Mouse (Mus musculus) midbrain, embryonic 15.5 days (tissue): Measurements from ENCODE around the gene Slc9b1. TPM values are rescaled to one million over a fixed set of nuclear protein-coding genes. Genes with fewer than 3 reads are reported as not detected.
A peak's percentile ranks its signal among the peaks of the same experiment; 100 is the strongest.

Source experiments
- ATAC-seq: fragments of 200-750 bp; cut with Nextera tagmentation; replicated peaks from 2 replicates; pipeline ENCODE4 v1.8.0; 2017; ENCODE audit warnings: moderate TSS enrichment
- H3K27ac ChIP-seq: fragments of 300-500 bp; sonication (generic); 2 replicates; pipeline ENCODE4 v1.5.1; 2015; ENCODE audit warnings: mild to moderate bottlenecking, inconsistent platforms
- H3K27me3 ChIP-seq: fragments of 300-500 bp; sonication (generic); replicated peaks from 2 replicates; pipeline ENCODE4 v1.6.1; 2015; ENCODE audit warnings: inconsistent platforms
- H3K36me3 ChIP-seq: fragments of 300-500 bp; sonication (generic); replicated peaks from 2 replicates; pipeline ENCODE4 v1.6.1; 2015; ENCODE audit warnings: inconsistent platforms
- H3K4me1 ChIP-seq: fragments of 300-500 bp; sonication (generic); 2 replicates; pipeline ENCODE4 v1.6.1; 2015; ENCODE audit warnings: inconsistent platforms
- H3K4me2 ChIP-seq: fragments of 300-500 bp; sonication (generic); 2 replicates; pipeline ENCODE4 v1.6.1; 2015; ENCODE audit warnings: inconsistent platforms, mild to moderate bottlenecking, moderate library complexity
- H3K4me3 ChIP-seq: fragments of 300-500 bp; sonication (generic); 2 replicates; pipeline ENCODE4 v1.5.1; 2015; ENCODE audit warnings: mild to moderate bottlenecking, inconsistent platforms
- H3K9ac ChIP-seq: fragments of 300-500 bp; sonication (generic); 2 replicates; pipeline ENCODE4 v1.6.1; 2015; ENCODE audit warnings: mild to moderate bottlenecking, inconsistent platforms
- H3K9me3 ChIP-seq: fragments of 300-500 bp; sonication (generic); 2 replicates; pipeline ENCODE4 v1.6.1; 2016; ENCODE audit warnings: inconsistent platforms
- WGBS: fragments of 180-500 bp; shearing (Covaris S2); methylation state at CpG from one replicate; pipeline ENCODE4 v1.1.7; 2015; ENCODE audit warnings: mixed read lengths; 5-methylcytosine and 5-hydroxymethylcytosine counted together
- polyA plus RNA-seq: library from polyadenylated mRNA; unstranded; fragments of >200 nt; fragmentation: Nextera tagmentation; extraction: Ambion mirVana; gene quantifications from 2 replicates; pipeline ENCODE4 v1.2.1, GENCODE M21; 2015

Gene Slc9b1
- polyA plus RNA-seq, 1 experiment from 2014 or later = not detected

DNA sequence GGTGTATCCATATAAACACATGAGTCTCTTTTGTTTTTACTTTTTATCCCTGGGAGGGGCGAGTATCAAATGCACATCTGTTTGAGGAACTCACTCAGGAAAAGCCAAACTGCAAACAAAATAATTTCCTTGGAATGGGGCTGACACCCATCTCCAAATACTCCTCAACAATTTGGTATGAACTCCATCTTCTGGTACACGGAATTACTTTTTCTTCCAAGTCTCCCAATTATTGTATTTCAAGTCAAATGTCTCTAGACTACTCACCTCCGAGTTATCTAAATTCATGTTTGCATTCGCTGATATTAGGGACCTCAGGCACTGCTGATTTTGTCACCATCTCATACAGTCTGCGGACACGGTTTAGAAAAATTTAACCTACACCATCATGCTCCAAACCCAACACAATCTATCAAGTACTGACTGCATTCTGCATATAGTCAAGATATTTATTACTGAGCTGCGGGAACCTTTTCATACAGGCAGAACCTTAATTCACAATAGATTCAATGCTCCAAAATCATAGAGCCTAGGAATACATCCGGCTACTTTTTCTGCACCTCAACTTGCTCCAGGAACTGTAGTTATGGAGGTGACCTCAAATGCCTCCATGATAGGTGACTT, 74.5 kb downstream of the Slc9b1 start:
- H3K4me3 ChIP-seq = peak overlapping the region; percentile 73
- H3K4me1 ChIP-seq = peaks cover 26% of the 10 kb centered on the region
- WGBS = 30% methylated on average over 8 of the region's 8 CpGs
- H3K27ac ChIP-seq = peak overlapping the region; percentile 99
- H3K9ac ChIP-seq = peak overlapping the region; percentile 78
- no peaks in the 10 kb centered on the region for H3K36me3 ChIP-seq
- peak overlapping the region; percentile 77 for H3K4me2 ChIP-seq
- H3K27me3 ChIP-seq = no peaks in the 10 kb centered on the region
- peak; percentile 4; the same call in 1 of the 2 replicates for ATAC-seq
- no peaks in the 10 kb centered on the region for H3K9me3 ChIP-seq

DNA sequence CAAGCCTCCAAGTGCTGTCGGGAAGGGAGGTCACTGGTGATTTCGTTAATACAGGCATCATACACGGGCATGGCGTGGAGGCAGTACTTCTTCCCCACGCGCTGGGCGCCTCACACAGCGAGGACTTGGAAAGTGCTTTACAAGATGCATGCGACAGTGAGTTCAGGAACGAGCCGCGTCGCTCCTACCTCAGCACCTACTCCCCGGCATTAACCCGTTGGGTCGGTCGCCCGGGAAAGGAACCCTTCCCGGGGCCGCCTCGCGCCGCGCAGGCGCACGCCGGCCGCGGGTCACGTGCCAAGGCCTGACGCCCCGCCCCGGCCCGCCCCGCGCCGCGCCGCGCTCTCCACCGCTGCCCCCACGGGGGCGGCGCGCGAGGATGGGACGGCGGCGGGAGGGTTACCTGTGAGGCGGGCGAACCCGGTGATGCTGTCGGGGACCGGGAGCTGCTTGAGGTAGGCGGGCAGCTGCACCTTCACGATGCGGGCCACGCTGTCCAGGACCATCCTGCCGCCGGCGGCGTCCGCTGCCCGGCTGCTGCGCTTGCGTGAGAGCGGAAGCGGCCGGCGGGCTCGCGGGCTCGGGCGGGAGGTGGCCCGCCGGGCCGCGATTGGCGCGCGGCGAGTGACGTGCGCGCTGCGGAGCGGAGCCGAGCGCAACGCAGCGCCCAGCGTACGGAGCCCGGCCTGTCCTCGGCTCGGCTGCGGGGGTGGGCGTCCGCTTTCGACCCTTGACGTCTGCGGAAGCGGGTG, 75.2 kb downstream of the Slc9b1 start:
- no peaks in the 10 kb centered on the region for H3K9me3 ChIP-seq
- peak overlapping the region; percentile 73 for H3K4me3 ChIP-seq
- peak overlapping the region; percentile 99 for H3K27ac ChIP-seq
- peak overlapping the region; percentile 77 for H3K4me2 ChIP-seq
- peaks cover 26% of the 10 kb centered on the region for H3K4me1 ChIP-seq
- WGBS = under 1% methylated on average over 103 of the region's 103 CpGs
- H3K9ac ChIP-seq = peak overlapping the region; percentile 78
- no peaks in the 10 kb centered on the region for H3K27me3 ChIP-seq
- ATAC-seq = peak; percentile 99
- H3K36me3 ChIP-seq = no peaks in the 10 kb centered on the region

GRCm38 (mm10) chr3:135423608-135424212, 75.9 kb downstream of the Slc9b1 start, which contains the start of gene Cisd2:
TSS of gene Cisd2 (minus strand) at chr3:135423925.
- Histone ChIP-seq H3K4me2 (peak within 1 kb of the TSS; percentile 77), H3K27me3 (no peaks in the 10 kb centered on the region), H3K4me1 (peaks cover 26% of the 10 kb centered on the region), H3K27ac (peak within 1 kb of the TSS; percentile 99), H3K4me3 (peak within 1 kb of the TSS; percentile 73), H3K36me3 (no peaks in the 10 kb centered on the region), H3K9me3 (no peaks in the 10 kb centered on the region), H3K9ac (peak within 1 kb of the TSS; percentile 78)
- 2% methylated on average over 8 of the region's 8 CpGs for WGBS
- peak; percentile 34 for ATAC-seq

- H3K9ac ChIP-seq = peak overlapping the region; percentile 43
- H3K36me3 ChIP-seq = no peaks in the 10 kb centered on the region
- no peaks in the 10 kb centered on the region for H3K27me3 ChIP-seq
- H3K9me3 ChIP-seq = no peaks in the 10 kb centered on the region
- ATAC-seq = no peak
- H3K27ac ChIP-seq = peak overlapping the region; percentile 100
- peak overlapping the region; percentile 54 for H3K4me2 ChIP-seq
- peaks cover 24% of the 10 kb centered on the region for H3K4me1 ChIP-seq
- 32% methylated on average over 14 of the region's 14 CpGs for WGBS
- peak overlapping the region; percentile 86 for H3K4me3 ChIP-seq
Observed at GRCm38 (mm10) chr3:135436901-135437616, 89.2 kb downstream of the Slc9b1 start.

- under 1% methylated on average over 56 of the region's 56 CpGs for WGBS
Observed at GRCm38 (mm10) chr3:135437758-135438495, 90.1 kb downstream of the Slc9b1 start, which contains the start of gene Ube2d3. TSS of gene Ube2d3 (plus strand) at chr3:135438149.

GRCm38 (mm10) chr3:135438531-135438912, 90.7 kb downstream of the Slc9b1 start:
- Histone ChIP-seq H3K4me2 (no peak overlapping the region), H3K4me3 (peak overlapping the region; percentile 86), H3K36me3 (no peaks in the 10 kb centered on the region), H3K9me3 (no peaks in the 10 kb centered on the region), H3K27ac (peak overlapping the region; percentile 100), H3K27me3 (no peaks in the 10 kb centered on the region), H3K4me1 (peaks cover 34% of the 10 kb centered on the region), H3K9ac (peak overlapping the region; percentile 84)
- ATAC-seq = peak; percentile 88
- 0% methylated on average over 44 of the region's 50 CpGs for WGBS

More at GRCm38 (mm10) chr3:135437758-135438495, 90.1 kb downstream of the Slc9b1 start, which contains the start of gene Ube2d3:
- peak within 1 kb of the TSS; percentile 72 for H3K4me2 ChIP-seq
- H3K27ac ChIP-seq = peak within 1 kb of the TSS; percentile 100
- H3K27me3 ChIP-seq = no peaks in the 10 kb centered on the region
- H3K36me3 ChIP-seq = no peaks in the 10 kb centered on the region
- no peaks in the 10 kb centered on the region for H3K9me3 ChIP-seq
- peaks cover 28% of the 10 kb centered on the region for H3K4me1 ChIP-seq
- H3K4me3 ChIP-seq = peak within 1 kb of the TSS; percentile 86
- H3K9ac ChIP-seq = peak within 1 kb of the TSS; percentile 84
- peak; percentile 97 for ATAC-seq

DNA sequence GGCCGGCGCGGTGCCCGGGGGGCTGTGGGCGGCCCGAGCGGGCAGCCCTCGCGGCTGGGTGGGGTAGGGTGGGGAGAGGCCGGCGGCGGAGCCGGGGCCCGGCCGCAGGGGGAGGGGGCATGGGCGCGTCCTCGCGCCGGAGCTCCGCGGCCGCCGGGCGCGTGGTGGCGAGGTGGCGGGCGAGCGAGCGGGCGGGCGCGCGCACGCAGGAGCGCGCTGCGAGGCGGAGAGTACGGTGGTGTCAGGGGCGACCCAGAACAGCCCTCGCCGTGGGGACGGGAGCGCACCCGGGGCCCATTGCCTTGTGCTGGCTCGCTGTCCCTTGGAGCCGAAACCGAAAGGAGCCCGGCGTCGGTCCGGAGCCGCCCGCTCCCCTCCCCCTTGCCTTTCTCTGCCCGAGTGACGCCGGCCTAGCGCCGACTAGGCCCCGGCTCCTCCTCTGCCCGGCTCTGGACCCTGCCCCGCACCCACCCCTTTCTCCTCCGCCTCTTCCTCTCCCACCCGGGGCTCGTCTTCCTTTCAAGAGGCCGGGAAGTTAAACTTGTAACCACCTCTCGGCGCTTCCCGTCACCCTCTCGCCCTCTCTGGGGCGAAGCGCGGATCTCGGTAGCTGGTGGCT, 91.2 kb downstream of the Slc9b1 start:
- Histone ChIP-seq H3K27ac (peak overlapping the region; percentile 100), H3K9me3 (no peaks in the 10 kb centered on the region), H3K4me2 (peak overlapping the region; percentile 72), H3K4me1 (peaks cover 37% of the 10 kb centered on the region), H3K27me3 (no peaks in the 10 kb centered on the region), H3K4me3 (peak overlapping the region; percentile 86), H3K36me3 (no peaks in the 10 kb centered on the region), H3K9ac (peak overlapping the region; percentile 84)
- WGBS = under 1% methylated on average over 65 of the region's 76 CpGs
- peak; percentile 62 for ATAC-seq

DNA sequence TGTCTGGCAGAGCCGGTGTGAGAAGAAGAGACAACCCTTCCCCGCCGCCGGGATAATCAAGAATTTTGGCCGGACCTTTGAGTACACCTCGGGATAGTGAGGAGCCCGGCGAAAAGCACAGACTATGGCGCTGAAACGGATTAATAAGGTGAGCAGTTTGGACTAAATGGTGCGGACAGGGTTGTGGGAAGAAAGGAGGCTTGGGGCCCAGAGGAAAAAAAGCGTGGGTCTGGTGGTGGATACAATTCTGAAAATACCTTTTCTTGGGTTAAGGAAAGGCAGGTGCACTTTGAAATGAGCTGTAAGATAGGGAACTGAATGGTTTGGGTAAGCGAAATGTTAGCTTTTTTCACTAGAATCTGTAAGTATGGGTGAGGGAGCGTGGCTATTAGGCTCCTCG, 91.8 kb downstream of the Slc9b1 start:
- 3% methylated on average over 15 of the region's 15 CpGs for WGBS
- Histone ChIP-seq H3K9ac (peak overlapping the region; percentile 84), H3K27me3 (no peaks in the 10 kb centered on the region), H3K36me3 (no peaks in the 10 kb centered on the region), H3K4me2 (peak overlapping the region; percentile 72), H3K4me1 (peaks cover 39% of the 10 kb centered on the region), H3K27ac (peak overlapping the region; percentile 100), H3K4me3 (peak overlapping the region; percentile 86), H3K9me3 (no peaks in the 10 kb centered on the region)
- no peak for ATAC-seq

- 24% methylated on average over 7 of the region's 7 CpGs for WGBS
- H3K9me3 ChIP-seq = no peaks in the 10 kb centered on the region
- peak overlapping the region; percentile 84 for H3K9ac ChIP-seq
- peak overlapping the region; percentile 72 for H3K4me2 ChIP-seq
- no peaks in the 10 kb centered on the region for H3K36me3 ChIP-seq
- peaks cover 41% of the 10 kb centered on the region for H3K4me1 ChIP-seq
- H3K4me3 ChIP-seq = peak overlapping the region; percentile 86
- ATAC-seq = no peak
- no peak overlapping the region for H3K27ac ChIP-seq
- H3K27me3 ChIP-seq = no peaks in the 10 kb centered on the region
Observed at GRCm38 (mm10) chr3:135440221-135440620, 92.4 kb downstream of the Slc9b1 start.

- no peaks in the 10 kb centered on the region for H3K9me3 ChIP-seq
- H3K36me3 ChIP-seq = no peaks in the 10 kb centered on the region
- ATAC-seq = no peak
- peak overlapping the region; percentile 86 for H3K4me3 ChIP-seq
- H3K4me2 ChIP-seq = peak overlapping the region; percentile 72
- H3K4me1 ChIP-seq = peaks cover 41% of the 10 kb centered on the region
- H3K27me3 ChIP-seq = no peaks in the 10 kb centered on the region
- H3K27ac ChIP-seq = no peak overlapping the region
- H3K9ac ChIP-seq = peak overlapping the region; percentile 84; the same call in 1 of the 2 replicates
- 44% methylated on average over 10 of the region's 10 CpGs for WGBS
Observed at GRCm38 (mm10) chr3:135440621-135441020, 92.8 kb downstream of the Slc9b1 start.

- H3K27me3 ChIP-seq = no peaks in the 10 kb centered on the region
Observed at GRCm38 (mm10) chr3:135444930-135445329, 97.1 kb downstream of the Slc9b1 start.

More at GRCm38 (mm10) chr3:135444930-135445329, 97.1 kb downstream of the Slc9b1 start:
- Histone ChIP-seq H3K36me3 (no peaks in the 10 kb centered on the region), H3K9ac (no peak overlapping the region), H3K27ac (no peak overlapping the region), H3K9me3 (no peaks in the 10 kb centered on the region), H3K4me2 (no peak overlapping the region), H3K4me1 (peaks cover 32% of the 10 kb centered on the region), H3K4me3 (no peak overlapping the region)
- ATAC-seq = no peak
